Mouse (Mus musculus) forebrain, embryonic 14.5 days (tissue): ENCODE data around the gene Cort. TPM values are rescaled to one million over a fixed set of nuclear protein-coding genes. Genes with fewer than 3 reads are reported as not detected.

Experiments
- polyA plus RNA-seq: library from polyadenylated mRNA; unstranded; fragments of >200 nt; fragmentation: Nextera tagmentation; extraction: Ambion mirVana; gene quantifications from 2 replicates; pipeline ENCODE4 v1.2.1, GENCODE M21; 2014

Gene Cort
- polyA plus RNA-seq, 1 experiment from 2014 or later: 0.63 TPM

Other genes starting within 250 kb of the Cort start
- 30.7 and 43.1 TPM in 2 replicates for gene Pex14, start 26.9 kb downstream of the Cort start, polyA plus RNA-seq
- 17.8 and 20.6 TPM in 2 replicates for gene Dffa, start 22.6 kb downstream of the Cort start, polyA plus RNA-seq
- 24.4 and 29.2 TPM in 2 replicates for gene Cenps, start 10.9 kb upstream of the Cort start, polyA plus RNA-seq
- 46.7 and 48.1 TPM in 2 replicates for gene Pgd, start 40.0 kb upstream of the Cort start, polyA plus RNA-seq
- 101 and 132 TPM in 2 replicates for gene Kif1b, start 180.9 kb upstream of the Cort start, polyA plus RNA-seq